Mouse (Mus musculus) c-Kit-positive CD71-positive TER-119-positive erythroid progenitor cells, embryonic 14.5 days (primary cell): Measurements from ENCODE around the gene E130114P18Rik.

Experiments used
- DNase-seq: peaks from one replicate; pipeline ENCODE4 v3.0.0-alpha.2; 2013; ENCODE audit warnings: low spot score

E130114P18Rik gene

DNA sequence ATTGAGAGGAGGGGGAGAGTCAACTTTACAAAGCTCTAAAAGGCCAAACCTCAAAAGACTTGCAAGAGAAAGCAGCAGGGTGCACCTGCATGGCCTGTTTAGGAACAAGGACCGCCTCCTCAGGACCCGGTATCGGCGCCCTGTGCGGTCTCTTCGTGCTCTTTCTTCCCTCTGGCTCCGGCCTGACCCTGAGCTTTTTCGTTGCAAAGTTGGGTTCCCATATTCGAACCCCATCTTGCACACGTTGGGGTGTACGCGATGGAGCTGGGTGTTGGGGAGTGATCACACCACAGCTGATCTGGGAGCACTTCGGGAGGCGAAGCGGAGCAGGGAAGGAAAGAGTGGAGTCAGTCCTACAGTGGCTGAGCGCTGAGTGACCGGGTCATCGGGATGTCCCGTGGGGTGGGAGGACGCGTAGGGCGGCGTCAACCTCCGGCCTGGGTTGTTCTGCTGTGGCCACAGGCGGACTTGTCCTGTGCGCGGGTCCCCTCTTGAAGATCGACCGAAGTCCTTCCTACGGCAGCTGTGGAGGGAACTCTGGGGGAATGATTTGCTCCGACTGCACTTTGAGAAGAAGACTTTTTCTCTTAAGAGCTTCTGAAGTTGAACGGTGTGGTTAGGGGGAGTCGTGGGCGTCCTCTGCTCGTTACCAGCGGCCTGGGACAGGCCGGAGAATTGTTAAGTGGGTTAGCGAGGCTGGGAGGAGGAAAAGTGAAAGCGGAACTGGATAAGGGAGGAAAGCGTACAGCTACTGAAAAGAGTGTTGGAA is 26.2 kb downstream of the E130114P18Rik start:
- peak; percentile 38 for DNase-seq

DNA sequence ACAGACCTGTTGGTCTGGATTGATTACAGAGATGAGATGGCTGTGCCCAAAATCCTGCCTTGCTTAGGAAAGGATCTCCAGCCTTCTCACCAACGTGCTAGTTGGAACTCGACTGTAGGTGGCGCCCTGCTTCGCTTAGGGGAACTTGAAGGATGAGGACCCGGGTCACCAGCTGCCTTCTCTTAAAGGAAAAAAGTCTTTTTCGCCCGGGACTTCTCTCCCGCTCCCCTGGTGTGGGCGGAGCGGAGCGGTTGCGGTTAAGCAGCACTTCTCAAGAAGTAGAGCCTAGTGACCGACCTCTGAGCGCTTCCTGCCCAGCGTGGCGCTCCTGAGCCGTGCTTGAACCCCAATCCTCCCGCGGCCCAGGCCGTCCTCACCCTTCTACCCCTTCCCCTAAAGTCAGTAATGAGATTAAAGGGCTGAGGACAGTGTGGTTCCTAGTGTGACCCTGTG is 26.8 kb downstream of the E130114P18Rik start:
- DNase-seq, result peak; percentile 80

GRCm38 (mm10) chr4:97750401-97750800 is 27.5 kb downstream of the E130114P18Rik start:
- no peak for DNase-seq

GRCm38 (mm10) chr4:97746106-97746900 is 31.6 kb downstream of the E130114P18Rik start:
- no peak for DNase-seq

- no peak for DNase-seq
These were observed 32.4 kb downstream of the E130114P18Rik start for GRCm38 (mm10) chr4:97745296-97746105.

DNA sequence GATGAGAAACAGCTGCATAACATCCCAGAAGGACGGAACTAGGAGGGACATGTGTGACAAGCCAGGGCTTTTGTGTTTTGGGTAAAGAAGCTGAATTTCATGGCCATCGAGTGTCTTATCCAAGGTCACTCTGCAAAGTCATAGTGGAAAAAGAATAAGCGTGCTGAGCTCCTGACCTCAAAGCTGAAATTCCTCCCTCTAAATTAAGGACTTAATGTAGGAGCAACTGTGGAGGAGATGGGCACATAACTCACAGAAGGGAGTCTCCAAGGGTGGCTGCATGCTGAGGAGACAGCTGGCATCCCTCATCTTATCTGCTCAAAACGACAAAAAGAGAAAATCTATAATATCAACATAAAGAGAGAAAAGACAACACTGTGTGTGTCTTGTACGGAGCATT is 33.9 kb downstream of the E130114P18Rik start:
- no peak for DNase-seq

- no peak for DNase-seq
These were observed 44.5 kb downstream of the E130114P18Rik start for GRCm38 (mm10) chr4:97733392-97733791.

GRCm38 (mm10) chr4:97730416-97730815 is 47.5 kb downstream of the E130114P18Rik start:
- no peak for DNase-seq

- DNase-seq, result no peak
These were observed 47.9 kb downstream of the E130114P18Rik start for GRCm38 (mm10) chr4:97729999-97730398.

- peak; percentile 37 for DNase-seq
These were observed 49.4 kb downstream of the E130114P18Rik start for GRCm38 (mm10) chr4:97728520-97728919.

DNA sequence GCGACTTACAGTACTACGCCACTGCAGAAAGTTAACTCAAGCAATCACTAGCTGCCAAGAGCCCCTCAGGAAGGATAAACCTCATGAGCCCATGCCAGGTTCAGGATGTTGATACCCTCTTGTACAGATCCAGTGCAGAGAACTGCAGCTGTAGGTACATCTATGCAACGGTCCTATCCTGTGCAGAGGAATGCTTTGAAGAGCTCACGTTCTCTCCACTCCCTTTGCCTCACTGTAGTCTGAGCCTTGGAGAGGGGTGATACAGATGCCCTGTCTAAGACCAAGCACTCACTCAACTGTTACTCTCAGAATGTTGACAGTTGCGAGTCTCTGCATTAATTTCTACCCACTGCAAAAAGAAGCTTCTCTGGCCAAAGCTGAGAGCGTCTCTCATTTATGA is 54.5 kb downstream of the E130114P18Rik start:
- no peak for DNase-seq

GRCm38 (mm10) chr4:97722666-97723065 is 55.2 kb downstream of the E130114P18Rik start:
- DNase-seq, result no peak

- DNase-seq, result no peak
These were observed 63.3 kb downstream of the E130114P18Rik start for GRCm38 (mm10) chr4:97714616-97715015.

GRCm38 (mm10) chr4:97714101-97714615 is 63.7 kb downstream of the E130114P18Rik start:
- DNase-seq, result no peak

GRCm38 (mm10) chr4:97712547-97712946 is 65.3 kb downstream of the E130114P18Rik start:
- DNase-seq, result no peak

GRCm38 (mm10) chr4:97710048-97710765 is 67.7 kb downstream of the E130114P18Rik start:
- DNase-seq, result no peak

DNA sequence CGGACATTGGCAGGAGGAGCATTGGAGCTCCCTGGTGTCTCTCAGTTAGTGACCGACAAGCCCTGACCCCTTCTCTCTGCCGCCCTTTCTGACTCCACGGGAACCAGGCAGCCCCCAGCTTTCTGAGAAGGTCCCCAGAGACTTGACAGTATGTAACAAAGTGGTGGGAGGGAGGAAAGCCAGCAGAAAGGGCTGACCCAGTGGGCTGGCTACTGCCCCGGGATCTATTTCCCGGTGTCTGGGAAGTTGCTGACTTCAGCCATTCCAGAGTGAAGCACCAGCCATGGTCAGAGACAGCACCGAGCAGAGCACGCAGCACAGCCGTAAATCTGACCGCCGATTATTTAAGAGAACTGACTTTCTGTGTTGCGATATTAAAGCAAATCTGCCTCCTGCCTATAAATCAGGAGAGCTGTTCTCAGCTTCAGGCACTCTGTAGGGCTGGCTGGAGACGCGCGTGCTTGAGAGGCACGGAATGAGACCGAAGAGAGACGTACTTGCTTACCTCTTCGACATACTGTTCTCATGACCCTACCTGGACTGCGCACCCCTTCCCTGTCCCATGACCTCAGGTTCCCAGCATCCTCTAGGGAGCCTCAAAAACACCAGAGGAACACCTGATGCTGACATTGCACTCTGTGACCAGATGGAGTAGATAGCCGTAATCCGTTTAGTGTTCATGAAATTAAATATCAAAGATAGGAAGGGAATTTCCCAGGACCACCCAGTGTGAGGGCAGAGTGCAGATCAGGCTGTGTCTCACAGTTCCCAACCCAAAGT is 70.3 kb downstream of the E130114P18Rik start:
- DNase-seq, result no peak

GRCm38 (mm10) chr4:97696684-97697615 is 80.9 kb downstream of the E130114P18Rik start:
- DNase-seq, result no peak

DNA sequence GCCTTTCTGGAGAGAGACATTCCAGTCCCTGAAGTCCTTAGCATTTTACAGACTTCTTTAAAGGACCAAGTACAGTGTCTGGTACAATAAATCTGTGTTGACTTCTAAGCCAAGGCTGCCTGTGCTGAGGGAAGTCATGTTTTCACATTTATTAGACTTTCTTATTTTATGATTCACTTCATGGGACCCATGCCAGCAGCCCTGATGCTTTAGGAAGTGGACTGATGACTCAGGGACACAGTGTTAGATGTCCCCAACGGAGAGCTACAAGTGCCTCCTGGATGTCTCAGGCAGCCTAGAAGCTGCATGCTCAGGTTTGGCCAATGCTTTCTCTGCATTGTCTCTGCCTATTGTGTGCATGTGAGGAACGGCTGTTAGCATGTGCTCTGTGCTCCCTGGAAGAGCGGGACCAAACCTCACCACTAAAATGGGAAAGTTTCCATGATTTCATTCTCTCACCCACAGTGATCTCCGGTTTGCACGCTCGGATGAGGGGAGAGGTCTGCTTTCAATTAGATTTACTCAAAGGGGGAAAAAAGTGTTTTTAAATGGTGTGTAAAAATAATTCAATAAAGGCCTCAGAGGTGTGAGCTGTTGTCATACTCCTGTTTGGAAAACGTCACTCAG is 82.4 kb downstream of the E130114P18Rik start:
- DNase-seq, result no peak
